Mouse (Mus musculus): Measurements from ENCODE around the gene Abcf1. TPM values are rescaled to one million over a fixed set of nuclear protein-coding genes. Genes with fewer than 3 reads are reported as not detected.
A peak's percentile ranks its signal among the peaks of the same experiment; 100 is the strongest.

Gene Abcf1
- total RNA-seq, 2 experiments from 2014 or later: 64.2 to 66.6 TPM

- DNase-seq (ENCODE audit: low spot score): no peak
- intact Hi-C loops (cut with DNase I): loop anchor here (5.0 kb wide), 1 partner anchor 60 kb away; the partner anchor contains the start of gene Prr3
Observed at GRCm38 (mm10) chr17:35922566-35922965, 47.0 kb downstream of the Abcf1 start.

- intact Hi-C loops (cut with DNase I): loop anchor here (2.0 to 5.0 kb wide), 2 partner anchors 47 to 61 kb away; partner anchors contain the start of genes Abcf1 and Prr3
- no peak for DNase-seq (ENCODE audit: low spot score)
Observed at GRCm38 (mm10) chr17:35921710-35922109, 47.9 kb downstream of the Abcf1 start.

GRCm38 (mm10) chr17:35920862-35921562 lies 48.5 kb downstream of the Abcf1 start:
- DNase-seq (ENCODE audit: low spot score): no peak
- intact Hi-C loops (cut with DNase I): loop anchor here (2.0 to 5.0 kb wide), 2 partner anchors 48 to 61 kb away; partner anchors contain the start of genes Abcf1 and Prr3

GRCm38 (mm10) chr17:35920384-35920783 lies 49.2 kb downstream of the Abcf1 start:
- DNase-seq (ENCODE audit: low spot score): no peak
- intact Hi-C loops (cut with DNase I): loop anchor here (2.0 to 5.0 kb wide), 2 partner anchors 48 to 62 kb away; partner anchors contain the start of genes Abcf1 and Prr3

- intact Hi-C loops (cut with DNase I): loop anchor here (2.0 to 5.0 kb wide), 3 partner anchors 49 to 83 kb away; partner anchors contain the start of genes Abcf1, Prr3 and Tubb5
- DNase-seq (ENCODE audit: low spot score): no peak
Observed at GRCm38 (mm10) chr17:35919864-35920301, 49.7 kb downstream of the Abcf1 start.

GRCm38 (mm10) chr17:35919060-35919715 lies 50.4 kb downstream of the Abcf1 start:
- intact Hi-C loops (cut with DNase I): loop anchor here (5.0 kb wide), 1 partner anchor 82 kb away; the partner anchor contains the start of gene Tubb5
- DNase-seq (ENCODE audit: low spot score): peak; percentile 92

GRCm38 (mm10) chr17:35918276-35919059 lies 51.1 kb downstream of the Abcf1 start:
- DNase-seq (ENCODE audit: low spot score): no peak
- intact Hi-C loops (cut with DNase I): loop anchor here (5.0 kb wide), 1 partner anchor 81 kb away; the partner anchor contains the start of gene Tubb5

- intact Hi-C loops (cut with DNase I): loop anchor here (5.0 kb wide), 1 partner anchor 80 kb away; the partner anchor contains the start of gene Tubb5
- no peak for DNase-seq (ENCODE audit: low spot score)
Observed at GRCm38 (mm10) chr17:35917463-35918251, 51.9 kb downstream of the Abcf1 start.

- no peak for DNase-seq (ENCODE audit: low spot score)
- intact Hi-C loops (cut with DNase I): loop anchor here (5.0 kb wide), 1 partner anchor 80 kb away; the partner anchor contains the start of gene Tubb5
Observed at GRCm38 (mm10) chr17:35917143-35917462, 52.5 kb downstream of the Abcf1 start.

GRCm38 (mm10) chr17:35916297-35917142 lies 53.0 kb downstream of the Abcf1 start, which contains the start of the genes Mrps18b and Ppp1r10:
Gene Mrps18b, minus strand, starts transcription at chr17:35916389.
Gene Ppp1r10, plus strand, starts transcription at chr17:35916434.
- peak; percentile 100 for DNase-seq (ENCODE audit: low spot score)
- intact Hi-C loops (cut with DNase I): loop anchor here (5.0 kb wide), 1 partner anchor 79 kb away; the partner anchor contains the start of gene Tubb5

GRCm38 (mm10) chr17:35915538-35916296 lies 53.8 kb downstream of the Abcf1 start:
- DNase-seq (ENCODE audit: low spot score): no peak
- intact Hi-C loops (cut with DNase I): loop anchor here (5.0 kb wide), 1 partner anchor 78 kb away; the partner anchor contains the start of gene Tubb5

GRCm38 (mm10) chr17:35914975-35915374 lies 54.6 kb downstream of the Abcf1 start:
- no peak for DNase-seq (ENCODE audit: low spot score)
- intact Hi-C loops (cut with DNase I): loop anchor here (5.0 kb wide), 1 partner anchor 78 kb away; the partner anchor contains the start of gene Tubb5

GRCm38 (mm10) chr17:35909919-35910369 lies 59.6 kb downstream of the Abcf1 start, which contains the start of gene Atat1:
Gene Atat1, minus strand, starts transcription at chr17:35910075.
- DNase-seq (ENCODE audit: low spot score): peak; percentile 89
- intact Hi-C loops (cut with DNase I): no loop called here

- DNase-seq (ENCODE audit: low spot score): no peak
- intact Hi-C loops (cut with DNase I): no loop called here
Observed at GRCm38 (mm10) chr17:35909186-35909918, 60.2 kb downstream of the Abcf1 start.

- DNase-seq (ENCODE audit: low spot score): no peak
Observed at GRCm38 (mm10) chr17:35907609-35908008, 62.0 kb downstream of the Abcf1 start.

More at GRCm38 (mm10) chr17:35907609-35908008, 62.0 kb downstream of the Abcf1 start:
- intact Hi-C loops (cut with DNase I): loop anchor here (1.0 kb wide), 1 partner anchor 27 kb away; no protein-coding TSS in a partner anchor
